Mouse (Mus musculus) c-Kit-positive CD71-positive TER-119-negative erythroid progenitor cells, embryonic 14.5 days (primary cell): ENCODE results near the gene Aff3.
"Not testable (repeated sequence)": the region's sequence is repeated elsewhere in the genome, so short reads cannot be mapped to it uniquely, and the experiment has no call there.

Experiments used
- DNase-seq: peaks from one replicate; pipeline ENCODE4 v3.0.0-alpha.2; 2013; ENCODE audit warnings: low read depth

The Aff3 gene

GRCm38 (mm10) chr1:38439751-38440470, 224.8 kb downstream of the Aff3 start:
- no peak for DNase-seq

GRCm38 (mm10) chr1:38438447-38438846, 226.3 kb downstream of the Aff3 start:
- DNase-seq = no peak

GRCm38 (mm10) chr1:38437671-38438070, 227.1 kb downstream of the Aff3 start:
- DNase-seq = no peak

- DNase-seq = no peak
These were observed 228.0 kb downstream of the Aff3 start for GRCm38 (mm10) chr1:38436471-38437340.

GRCm38 (mm10) chr1:38430311-38430710, 234.4 kb downstream of the Aff3 start:
- not testable (repeated sequence) for DNase-seq

- DNase-seq = no peak
These were observed 235.8 kb downstream of the Aff3 start for GRCm38 (mm10) chr1:38428708-38429683.

GRCm38 (mm10) chr1:38422921-38423320, 241.8 kb downstream of the Aff3 start:
- DNase-seq = no peak

- DNase-seq = no peak
These were observed 245.4 kb downstream of the Aff3 start for GRCm38 (mm10) chr1:38419331-38419730.

GRCm38 (mm10) chr1:38418181-38419032, 246.3 kb downstream of the Aff3 start:
- no peak for DNase-seq

- no peak for DNase-seq
These were observed 247.6 kb downstream of the Aff3 start for GRCm38 (mm10) chr1:38417196-38417595.

- no peak for DNase-seq
These were observed 249.2 kb downstream of the Aff3 start for GRCm38 (mm10) chr1:38415511-38415910.

- no peak for DNase-seq
These were observed 253.6 kb downstream of the Aff3 start for GRCm38 (mm10) chr1:38411106-38411505.

GRCm38 (mm10) chr1:38410457-38410856, 254.3 kb downstream of the Aff3 start:
- no peak for DNase-seq

- DNase-seq = no peak
These were observed 256.5 kb downstream of the Aff3 start for GRCm38 (mm10) chr1:38408241-38408640.

GRCm38 (mm10) chr1:38403781-38404180, 261.0 kb downstream of the Aff3 start:
- DNase-seq = no peak

GRCm38 (mm10) chr1:38401856-38402255, 262.9 kb downstream of the Aff3 start:
- DNase-seq = no peak

GRCm38 (mm10) chr1:38399269-38399668, 265.5 kb downstream of the Aff3 start:
- DNase-seq = no peak

- no peak for DNase-seq
These were observed 266.2 kb downstream of the Aff3 start for GRCm38 (mm10) chr1:38398566-38398965.

GRCm38 (mm10) chr1:38395194-38395681, 269.5 kb downstream of the Aff3 start:
- DNase-seq = no peak

- DNase-seq = no peak
These were observed 270.3 kb downstream of the Aff3 start for GRCm38 (mm10) chr1:38394493-38394892.

GRCm38 (mm10) chr1:38393516-38393915, 271.2 kb downstream of the Aff3 start:
- no peak for DNase-seq
